In genomic region chr8:121480411-121481031, GRCm38 (mm10) we compare ENCODE assay signal across 12 mouse cellular contexts.
DNase-seq lines count a peak whose midpoint lies in the region; ATAC-seq and TF ChIP-seq lines count a peak whose summit lies in the region.
"Had no signal": no experiment of that assay in that cellular context is flagged by ENCODE, and none has a peak within 500 bp of the region (broad histone marks: within the 10 kb centered on the region; RNA-seq: fewer than 3 reads in every experiment).

No protein-coding gene starts in this region.

- no peaks in the 10 kb centered on the region for H3K4me1 ChIP-seq in forebrain, postnatal 0 days (ENCODE audit: insufficient read depth)
- peaks cover 49% of the 10 kb centered on the region for H3K4me1 ChIP-seq in limb, embryonic 15.5 days

- H3K27me3 ChIP-seq in forebrain, postnatal 0 days (ENCODE audit: insufficient read depth, low read length): no peaks in the 10 kb centered on the region; the same call in 1 of the 2 replicates
- no peaks in the 10 kb centered on the region for H3K27me3 ChIP-seq in limb, embryonic 15.5 days

- H3K9me3 ChIP-seq in forebrain, postnatal 0 days (ENCODE audit: low read length): no peaks in the 10 kb centered on the region
- H3K9me3 ChIP-seq in limb, embryonic 15.5 days: no peaks in the 10 kb centered on the region

- H3K27ac ChIP-seq in forebrain, postnatal 0 days (ENCODE audit: low read depth, low read length): no peak overlapping the region
- peak overlapping the region; percentile 57 for H3K27ac ChIP-seq in limb, embryonic 15.5 days

- H3K9ac ChIP-seq in forebrain, postnatal 0 days: no peak overlapping the region
- H3K9ac ChIP-seq in limb, embryonic 15.5 days: no peak overlapping the region

- 19% methylated on average over 26 of the region's 26 CpGs for whole genome bisulfite sequencing in forebrain, postnatal 0 days
- WGBS in limb, embryonic 15.5 days: 46% methylated on average over 26 of the region's 26 CpGs

- TF ChIP-seq CTCF in forebrain, postnatal 0 days (IDR thresholded peaks at IDR 0.05; ENCODE audit: low read depth): no peak

- H3K36me3 ChIP-seq in forebrain, postnatal 0 days (ENCODE audit: insufficient read depth): no peaks in the 10 kb centered on the region
- no peaks in the 10 kb centered on the region for H3K36me3 ChIP-seq in limb, embryonic 15.5 days

- peak; percentile 36; the same call in 1 of the 2 replicates for ATAC-seq in forebrain, postnatal 0 days
- no peak for ATAC-seq in limb, embryonic 15.5 days (ENCODE audit: insufficient number of reproducible peaks, low FRiP score, low TSS enrichment, low read depth)

- DNase-seq in retina, postnatal 1 day: peak; percentile 47
- no peak for DNase-seq in retina, embryonic 14.5 days (ENCODE audit: low spot score)
- DNase-seq in forebrain, postnatal 0 days: no peak
- no peak for DNase-seq in left cerebral cortex, adult 9 months (ENCODE audit: low spot score in 2 of 2)
- no peak for DNase-seq in kidney, adult 11 months
- no peak for DNase-seq in ovary, postnatal 36 days (ENCODE audit: low spot score)
- DNase-seq: cerebellum, adult 11-12 months; heart, adult 18-20 months; heart, postnatal 14 days; kidney, postnatal 4 days; lung, adult 18-20 months had no signal

- no peak overlapping the region for H3K4me3 ChIP-seq in forebrain, postnatal 0 days (ENCODE audit: low read depth, low read length)
- no peak overlapping the region for H3K4me3 ChIP-seq in limb, embryonic 15.5 days

- H3K4me2 ChIP-seq in forebrain, postnatal 0 days (ENCODE audit: low read depth): peak overlapping the region; percentile 17; the same call in 1 of the 2 replicates
- H3K4me2 ChIP-seq in limb, embryonic 15.5 days: peak overlapping the region; percentile 10; the same call in 1 of the 2 replicates
